Mouse (Mus musculus) limb, embryonic 14.5 days (tissue): Measurements from ENCODE around the gene Heatr4. TPM values are rescaled to one million over a fixed set of nuclear protein-coding genes. Genes with fewer than 3 reads are reported as not detected.
"Not testable (repeated sequence)": the region's sequence is repeated elsewhere in the genome, so short reads cannot be mapped to it uniquely, and the experiment has no call there.

Experiments used
- ATAC-seq: fragments of 200-750 bp; cut with Nextera tagmentation; 2 replicates; pipeline ENCODE4 v1.8.0; 2017; ENCODE audit warnings: low read depth, moderate number of reproducible peaks, moderate TSS enrichment; ENCODE audit not compliant: low FRiP score
- DNase-seq: peaks from one replicate; pipeline ENCODE4 v3.0.0-alpha.2; 2015; ENCODE audit warnings: low spot score
- H3K27ac ChIP-seq: fragments of 300-500 bp; sonication (generic); replicated peaks from 2 replicates; pipeline ENCODE4 v1.5.1; 2014; ENCODE audit warnings: low read depth, mild to moderate bottlenecking, low read length, moderate library complexity, mixed read lengths
- H3K27me3 ChIP-seq: fragments of 300-500 bp; sonication (generic); 2 replicates; pipeline ENCODE4 v1.6.1; 2014; ENCODE audit warnings: low read length, mixed read lengths; ENCODE audit not compliant: control insufficient read depth, insufficient read depth
- H3K36me3 ChIP-seq: fragments of 300-500 bp; sonication (generic); 2 replicates; pipeline ENCODE4 v1.6.1; 2014; ENCODE audit warnings: mild to moderate bottlenecking, low read length, moderate library complexity, mixed read lengths; ENCODE audit not compliant: control insufficient read depth, insufficient read depth
- H3K4me1 ChIP-seq: fragments of 300-500 bp; sonication (generic); 2 replicates; pipeline ENCODE4 v1.6.1; 2014; ENCODE audit warnings: antibody characterized with exemption, low read length, mixed read lengths; ENCODE audit not compliant: control insufficient read depth, insufficient read depth
- H3K4me2 ChIP-seq: fragments of 300-500 bp; sonication (generic); replicated peaks from 2 replicates; pipeline ENCODE4 v1.6.1; 2014; ENCODE audit warnings: low read depth, mild to moderate bottlenecking, low read length, moderate library complexity; ENCODE audit not compliant: severe bottlenecking
- H3K4me3 ChIP-seq: fragments of 300-500 bp; sonication (generic); replicated peaks from 2 replicates; pipeline ENCODE4 v1.5.1; 2014; ENCODE audit warnings: low read length
- H3K9ac ChIP-seq: fragments of 300-500 bp; sonication (generic); 2 replicates; pipeline ENCODE4 v1.6.1; 2014; ENCODE audit warnings: mild to moderate bottlenecking, low read depth, low read length, moderate library complexity; ENCODE audit not compliant: severe bottlenecking
- H3K9me3 ChIP-seq: fragments of 300-500 bp; sonication (generic); 2 replicates; pipeline ENCODE4 v1.6.1; 2016; ENCODE audit warnings: low read length; ENCODE audit not compliant: control insufficient read depth
- POLR2A ChIP-seq: fragments of 200-500 bp; IDR thresholded peaks from 2 replicates; pipeline ENCODE4 v1.8.0; 2012; ENCODE audit warnings: inconsistent platforms, mild to moderate bottlenecking, moderate library complexity, borderline replicate concordance; ENCODE audit not compliant: insufficient read depth, insufficient read length; ENCODE audit errors: extremely low read depth
- WGBS: fragments of 180-500 bp; shearing (Covaris S2); extraction: QIAGEN DNeasy Blood & Tissue Kit; methylation state at CpG from one replicate; pipeline ENCODE4 v1.1.7; 2014; 5-methylcytosine and 5-hydroxymethylcytosine counted together
- polyA plus RNA-seq, 2 experiments: library from polyadenylated mRNA; depleted of rRNA in 1 of 2; stranded (reverse) in 1 of 2; unstranded in 1 of 2; fragments of >200 nt; fragmentation: Nextera tagmentation in 1 of 2; extraction: Ambion mirVana in 1 of 2; gene quantifications; 2 replicates each; pipeline versions ENCODE4 v1.2.1 to v1.2.3; 2012 to 2014

The Heatr4 gene
- 0.03 TPM in 1 of 2 replicates, not detected in the other for polyA plus RNA-seq (2012; rRNA removed)
- not detected in 2 replicates for polyA plus RNA-seq (2014; fragmentation: Nextera tagmentation; extraction: Ambion mirVana)

DNA sequence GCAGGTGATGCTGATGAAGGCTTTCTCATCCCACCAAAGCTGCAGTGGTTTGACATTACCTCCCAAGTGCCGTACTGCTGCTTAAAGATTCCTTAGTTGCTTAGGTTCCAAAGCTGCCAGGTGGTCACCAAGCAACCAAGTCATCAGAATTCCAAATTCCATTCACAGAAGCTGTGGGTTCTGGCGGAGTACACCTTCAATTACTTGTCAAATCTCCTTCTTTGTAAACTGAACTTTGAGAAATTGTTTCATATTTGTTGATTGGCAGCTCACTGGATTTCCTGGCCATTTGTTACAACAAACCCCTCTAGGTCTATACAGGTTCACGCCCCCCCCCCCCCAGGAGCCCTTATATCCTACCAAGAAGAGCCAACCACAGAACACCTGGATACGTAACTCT lies at the start of gene Heatr4:
Gene Heatr4 (minus strand): TSS at position 101 of the 400 bp plus-strand sequence.
- Histone ChIP-seq H3K27ac (no peak within 1 kb of the TSS), H3K4me2 (no peak within 1 kb of the TSS), H3K27me3 (no peaks in the 10 kb centered on the region), H3K9me3 (no peaks in the 10 kb centered on the region), H3K4me3 (no peak within 1 kb of the TSS), H3K4me1 (peaks cover 3% of the 10 kb centered on the region; the same call in 1 of the 2 replicates), H3K9ac (no peak within 1 kb of the TSS), H3K36me3 (no peaks in the 10 kb centered on the region)
- TF ChIP-seq POLR2A: no peak
- no peak for ATAC-seq
- WGBS: 67% methylated on average over 4 of the region's 4 CpGs
- DNase-seq: no peak

DNA sequence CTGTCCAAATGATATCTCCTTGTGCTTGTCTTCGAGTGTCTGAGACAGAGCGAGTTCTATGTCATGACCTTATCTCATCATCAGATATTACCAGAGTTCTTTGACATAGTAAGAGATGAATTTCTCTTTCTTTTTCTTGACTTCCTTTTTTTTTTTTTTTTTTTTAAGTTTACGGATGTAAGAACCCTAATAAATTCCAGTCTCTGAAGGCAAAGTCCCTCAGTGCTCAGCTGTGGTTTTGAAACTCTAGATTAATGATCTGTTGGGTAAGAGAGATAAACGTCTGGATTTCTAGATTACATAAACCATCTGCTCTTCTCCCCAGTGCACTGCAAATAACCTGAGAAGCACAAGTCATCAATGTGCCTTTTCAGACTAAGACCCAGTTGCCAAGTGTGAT lies 49.5 kb upstream of the Heatr4 start:
- Histone ChIP-seq H3K27me3 (no peaks in the 10 kb centered on the region), H3K27ac (no peak overlapping the region), H3K4me3 (no peak overlapping the region), H3K36me3 (no peaks in the 10 kb centered on the region), H3K4me1 (no peaks in the 10 kb centered on the region), H3K4me2 (no peak overlapping the region), H3K9me3 (no peaks in the 10 kb centered on the region), H3K9ac (no peak overlapping the region)
- no peak for DNase-seq
- TF ChIP-seq POLR2A: no peak
- WGBS: 43% methylated on average over 4 of the region's 4 CpGs
- ATAC-seq: no peak

DNA sequence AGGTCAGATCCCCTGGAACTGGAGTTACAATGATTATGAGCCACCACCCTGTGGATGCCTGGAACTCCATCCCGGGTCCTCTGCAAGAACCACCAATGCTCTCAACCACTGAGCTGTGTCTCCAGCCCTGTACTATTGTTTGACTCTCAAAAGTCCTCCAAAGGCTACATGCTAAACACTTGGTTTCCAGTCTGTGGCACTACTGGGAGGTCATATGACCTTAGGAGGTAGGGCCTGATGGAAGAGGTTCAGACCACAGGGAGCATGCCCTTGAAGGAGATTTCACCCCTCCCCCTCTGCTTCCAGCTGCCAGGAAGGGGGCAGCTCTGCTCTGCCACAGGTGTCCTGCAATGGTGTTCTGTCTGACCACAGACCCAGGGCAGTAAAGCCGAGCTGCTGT lies 48.6 kb upstream of the Heatr4 start:
- H3K4me2 ChIP-seq, H3K27ac ChIP-seq, H3K4me3 ChIP-seq, H3K4me1 ChIP-seq, H3K9me3 ChIP-seq, H3K36me3 ChIP-seq, H3K9ac ChIP-seq, ATAC-seq, H3K27me3 ChIP-seq, DNase-seq: not testable (repeated sequence)
- 72% methylated on average over 2 of the region's 2 CpGs for WGBS

DNA sequence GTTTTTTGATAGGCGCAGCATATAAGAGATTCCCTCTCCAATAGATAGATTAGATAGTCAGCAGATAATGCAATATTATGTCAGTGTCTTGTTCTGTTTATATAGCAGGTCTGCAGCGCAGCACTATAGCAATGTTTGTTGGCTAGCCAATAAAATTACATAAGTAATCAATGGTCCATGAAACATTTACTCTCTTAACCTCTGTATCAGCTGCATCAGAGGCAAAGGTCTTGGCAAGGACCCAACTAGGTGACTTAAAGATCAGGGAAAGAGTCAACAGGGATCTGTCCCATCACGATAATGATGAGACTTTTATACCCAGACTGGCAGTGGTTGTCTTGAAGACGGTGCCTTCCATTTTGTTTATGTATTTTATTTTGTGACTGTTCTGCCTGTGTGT lies 48.2 kb upstream of the Heatr4 start:
- H3K4me1 ChIP-seq: no peaks in the 10 kb centered on the region
- no peak overlapping the region for H3K9ac ChIP-seq
- H3K27ac ChIP-seq: no peak overlapping the region
- H3K36me3 ChIP-seq: no peaks in the 10 kb centered on the region
- no peak overlapping the region for H3K4me2 ChIP-seq
- H3K27me3 ChIP-seq: no peaks in the 10 kb centered on the region
- no peaks in the 10 kb centered on the region for H3K9me3 ChIP-seq
- 89% methylated on average over 4 of the region's 4 CpGs for WGBS
- ATAC-seq (no peak), DNase-seq (no peak)
- TF ChIP-seq POLR2A: no peak
- no peak overlapping the region for H3K4me3 ChIP-seq

DNA sequence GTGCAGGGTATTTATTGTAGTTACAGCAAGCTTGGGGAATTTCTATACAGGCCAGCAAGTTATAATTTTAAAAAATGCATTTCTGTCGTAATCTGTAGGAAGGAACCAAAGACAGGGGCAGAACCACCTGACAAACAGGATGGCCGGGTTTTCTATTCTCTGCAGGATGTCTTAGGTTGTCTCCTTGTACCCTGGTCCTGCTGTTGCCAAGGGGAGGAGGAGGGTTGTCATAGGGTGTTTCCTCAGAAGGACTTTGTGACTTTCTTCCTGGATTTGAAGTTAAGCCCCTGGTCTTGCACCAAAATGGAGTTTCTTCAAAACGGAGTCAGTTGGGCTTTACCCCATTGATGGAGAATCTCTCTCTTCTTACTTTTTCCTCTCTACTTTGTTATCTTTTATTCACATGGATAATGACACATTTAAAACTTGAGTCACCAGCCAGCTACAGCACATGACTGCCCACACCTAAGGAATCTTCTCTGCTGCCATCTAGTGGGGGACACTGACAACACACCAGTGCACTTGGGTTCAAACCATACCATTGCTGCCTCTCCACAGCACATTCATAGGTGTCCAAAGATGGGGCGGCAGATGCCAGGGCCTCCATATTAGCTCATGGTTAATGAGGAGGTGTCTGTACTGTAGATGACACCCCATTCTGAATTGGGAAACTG lies 46.1 kb upstream of the Heatr4 start:
- Histone ChIP-seq H3K36me3 (no peaks in the 10 kb centered on the region), H3K4me2 (no peak overlapping the region), H3K27ac (no peak overlapping the region), H3K27me3 (no peaks in the 10 kb centered on the region), H3K4me1 (no peaks in the 10 kb centered on the region), H3K9me3 (no peaks in the 10 kb centered on the region), H3K9ac (no peak overlapping the region), H3K4me3 (no peak overlapping the region)
- no peak for ATAC-seq
- WGBS: 74% methylated on average over 4 of the region's 4 CpGs
- peak; percentile 78 for DNase-seq
- no peak for TF ChIP-seq POLR2A

DNA sequence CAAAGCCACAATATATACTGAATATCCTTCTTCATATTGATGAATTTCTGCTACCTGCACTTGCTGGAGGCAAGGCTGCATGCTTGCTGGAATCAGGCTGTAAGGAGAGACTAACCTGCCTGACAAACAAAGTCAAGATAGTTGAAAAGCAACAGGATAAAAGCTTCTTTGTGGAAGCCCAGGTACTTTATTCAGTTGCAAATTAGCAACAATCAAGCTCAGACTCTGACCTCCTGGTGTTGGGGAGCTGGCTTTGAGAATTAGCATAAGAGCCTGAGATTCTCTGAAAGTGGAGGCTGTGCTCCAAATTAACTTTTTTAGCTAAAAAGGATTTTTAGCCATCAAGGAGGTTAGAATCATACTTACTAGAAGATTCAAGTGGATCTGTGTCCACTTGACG lies 44.4 kb upstream of the Heatr4 start:
- not testable (repeated sequence) for DNase-seq, H3K27ac ChIP-seq, H3K4me1 ChIP-seq, H3K4me3 ChIP-seq, H3K36me3 ChIP-seq, H3K9me3 ChIP-seq, ATAC-seq, H3K27me3 ChIP-seq, H3K9ac ChIP-seq, H3K4me2 ChIP-seq
- 86% methylated on average over 1 of the region's 1 CpGs for WGBS

DNA sequence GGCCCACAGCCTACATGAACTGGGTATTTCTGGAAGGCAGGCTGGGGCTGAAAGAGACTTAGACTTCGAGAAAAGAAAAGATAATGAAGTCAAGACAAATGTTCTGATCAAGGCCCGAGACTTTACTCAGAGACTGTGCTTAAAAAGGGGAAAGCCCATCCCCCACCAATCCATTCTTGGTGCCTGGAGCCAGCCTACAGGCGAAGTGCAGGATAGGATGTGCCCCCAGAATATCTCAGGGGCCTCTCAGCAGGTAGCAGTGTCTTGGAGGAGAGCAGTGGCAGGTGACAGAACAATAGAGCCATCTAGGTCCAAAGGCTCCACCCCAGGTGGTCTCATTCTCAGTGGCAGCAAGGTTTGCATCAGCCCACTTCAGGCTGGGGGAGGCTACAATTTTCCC lies 43.7 kb upstream of the Heatr4 start:
- not testable (repeated sequence) for H3K4me1 ChIP-seq, H3K27ac ChIP-seq, H3K9me3 ChIP-seq, H3K36me3 ChIP-seq, H3K4me2 ChIP-seq, ATAC-seq, H3K27me3 ChIP-seq, H3K4me3 ChIP-seq, H3K9ac ChIP-seq, DNase-seq
- 66% methylated on average over 3 of the region's 3 CpGs for WGBS
